Mouse (Mus musculus) cerebellum, adult 8-10 months (tissue): ENCODE results near the gene Hyal2.

ENCODE experiments used
- DNase-seq: peaks from one replicate; pipeline ENCODE4 v3.0.0; 2022

The Hyal2 gene

DNA sequence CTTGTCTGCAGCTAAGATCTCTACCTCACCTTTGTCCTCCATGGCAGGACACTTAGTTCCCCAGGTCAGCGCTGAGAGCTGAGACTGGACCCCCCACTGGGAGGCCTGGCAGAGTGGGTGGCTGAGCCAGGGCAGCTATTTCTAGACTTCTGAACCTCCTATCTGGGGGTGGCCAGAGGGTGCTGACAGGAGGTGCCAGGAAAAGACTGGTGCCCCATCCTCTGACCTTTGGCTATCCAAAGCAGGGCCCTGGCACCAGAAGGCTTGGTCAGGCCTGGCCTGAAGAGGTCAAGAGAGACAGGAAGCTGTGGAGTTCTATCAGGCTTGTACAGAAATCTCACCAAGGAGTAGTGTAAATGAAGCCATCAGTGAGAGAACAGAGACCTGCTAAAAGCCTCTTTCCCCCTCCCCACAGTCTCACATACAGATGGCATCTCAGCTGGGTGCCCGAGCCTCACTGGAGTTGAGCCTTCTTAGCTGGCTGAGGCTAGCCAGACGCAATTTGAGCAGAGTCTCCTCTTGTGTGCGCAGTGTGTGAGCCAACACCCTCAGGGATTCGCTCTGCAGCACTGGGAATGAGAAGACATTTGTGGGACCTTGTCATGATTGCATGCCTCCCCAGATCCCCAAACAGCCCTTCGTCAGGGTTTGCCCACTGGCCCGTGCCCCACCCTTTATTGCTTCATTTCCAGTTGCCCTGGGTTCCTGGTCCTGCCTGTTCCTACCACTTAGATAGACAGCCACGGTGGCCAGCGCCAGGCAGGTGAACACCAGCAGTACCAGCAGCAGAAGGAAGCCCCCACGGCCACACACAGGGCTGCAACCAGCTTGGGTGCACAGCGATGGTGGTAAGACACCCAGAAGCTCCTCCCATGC lies 25.6 kb downstream of the Hyal2 start:
- peak; percentile 84 for DNase-seq

DNA sequence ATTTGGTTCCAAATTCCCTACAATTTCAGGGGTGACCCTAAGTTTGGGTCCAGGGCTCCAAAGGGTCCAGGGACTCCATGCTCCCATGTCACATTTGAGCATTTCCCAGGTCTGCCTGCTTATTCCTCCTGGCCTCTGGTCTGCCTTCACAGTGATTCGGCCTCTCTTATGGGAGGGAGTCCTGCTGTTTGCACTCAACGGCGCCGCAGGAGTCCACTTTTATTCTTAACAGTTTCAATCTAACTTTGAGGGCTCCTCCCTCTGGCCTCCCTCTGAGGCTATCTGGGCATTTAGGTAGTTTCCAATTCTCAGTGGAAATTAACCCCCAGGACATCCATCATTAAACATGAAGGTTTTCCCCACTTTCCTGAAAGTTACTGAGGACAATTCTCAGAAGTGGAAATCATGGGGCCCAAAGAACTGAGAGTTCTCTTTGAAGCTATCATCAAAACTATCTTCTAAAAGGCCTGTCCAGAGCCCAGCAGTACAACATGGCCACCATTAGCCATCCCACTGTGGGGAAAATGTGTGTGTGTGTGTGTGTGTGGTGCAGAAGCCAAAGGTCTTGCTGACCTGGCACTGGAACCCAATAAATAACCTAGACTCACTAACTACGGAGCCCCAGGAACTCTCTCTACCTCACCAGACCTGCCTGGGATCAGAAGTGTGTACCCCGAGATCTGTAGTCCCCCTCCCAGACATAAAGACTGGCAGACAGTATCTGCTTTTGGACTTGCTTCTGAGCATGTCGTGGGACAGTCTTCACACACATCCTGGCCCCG lies 26.7 kb downstream of the Hyal2 start:
- no peak for DNase-seq

DNA sequence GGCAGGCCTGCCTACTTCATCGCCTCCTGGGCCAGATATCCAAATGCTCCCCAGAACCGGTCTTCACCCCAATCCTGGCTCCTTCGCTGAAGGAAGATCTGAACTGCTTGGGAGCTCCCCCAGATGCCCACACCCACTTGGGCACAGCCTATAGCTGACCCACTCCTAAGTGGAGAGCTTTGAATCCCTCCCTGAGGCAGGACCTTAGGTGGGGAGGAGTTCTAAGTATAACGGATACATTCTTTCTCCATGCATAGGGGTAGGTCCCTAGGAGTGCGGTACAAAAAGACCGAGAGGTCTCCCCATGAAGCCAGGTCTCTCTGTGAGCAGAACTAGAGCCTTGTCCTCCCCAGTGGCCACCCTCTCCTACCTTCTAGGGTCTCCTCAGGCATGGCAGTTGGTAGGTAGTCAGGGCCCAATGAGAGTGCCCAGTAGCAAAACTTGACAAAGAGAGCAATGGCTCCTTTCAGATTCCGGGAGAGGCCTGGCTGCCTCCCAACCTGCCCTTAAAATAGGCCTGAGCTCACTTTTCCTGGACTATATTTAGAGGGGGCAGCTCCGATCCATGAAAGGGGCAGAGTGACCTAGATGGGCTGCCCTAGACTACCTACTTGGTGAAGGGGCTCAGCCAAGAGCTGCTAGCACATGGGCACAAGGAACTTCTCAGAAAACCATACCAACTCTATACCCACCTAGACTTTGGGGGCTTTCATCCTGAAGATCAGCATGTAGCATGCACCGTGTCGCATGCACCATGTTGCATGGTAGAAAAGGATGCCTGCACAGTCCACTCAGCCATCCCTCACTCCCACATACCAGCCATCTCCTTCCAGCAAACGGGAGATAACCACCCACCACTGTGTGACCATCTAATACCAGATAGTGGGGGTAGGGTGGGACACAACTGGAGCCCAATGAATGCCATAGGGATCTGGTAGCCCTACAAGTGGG lies 29.1 kb downstream of the Hyal2 start:
- DNase-seq, result no peak

DNA sequence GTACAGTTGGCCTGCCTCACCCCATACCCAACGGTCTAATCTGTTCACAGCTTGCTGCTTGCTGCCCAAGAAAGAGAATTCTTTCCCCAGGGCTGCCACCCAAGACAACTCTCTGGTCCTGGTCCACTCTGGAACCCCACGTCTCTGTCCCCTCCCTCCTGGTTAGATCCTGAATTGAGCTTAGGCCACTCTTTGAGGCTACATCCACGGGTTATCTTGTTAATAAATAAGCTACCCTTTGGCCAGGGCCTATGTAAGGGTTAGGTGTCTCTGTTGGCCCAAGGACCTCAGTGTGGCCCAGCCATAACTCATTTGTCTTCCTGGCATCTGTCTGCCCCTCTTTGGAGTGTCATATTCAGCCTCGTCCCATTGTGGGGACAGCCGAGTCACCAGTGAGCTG lies 30.6 kb downstream of the Hyal2 start:
- no peak for DNase-seq

DNA sequence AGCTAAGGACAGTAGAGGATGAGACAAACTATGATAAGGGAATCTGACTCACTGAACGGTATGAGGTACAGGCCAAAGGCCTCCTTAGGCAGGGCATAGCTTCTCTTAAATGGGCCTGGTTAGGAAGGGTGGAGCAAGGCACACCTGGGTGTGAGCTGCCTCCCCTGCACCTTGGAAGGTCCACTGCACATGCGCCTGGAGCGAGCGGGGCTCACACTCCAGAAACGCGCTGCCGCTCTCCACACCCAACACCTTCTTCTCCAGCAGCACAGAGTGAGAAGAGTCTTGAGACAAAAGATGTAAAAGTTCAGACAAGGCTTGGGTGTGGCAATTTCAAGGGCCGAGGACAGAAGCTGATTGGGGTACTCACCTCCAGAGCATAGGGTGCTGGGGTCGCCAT lies 31.7 kb downstream of the Hyal2 start:
- DNase-seq, result no peak

DNA sequence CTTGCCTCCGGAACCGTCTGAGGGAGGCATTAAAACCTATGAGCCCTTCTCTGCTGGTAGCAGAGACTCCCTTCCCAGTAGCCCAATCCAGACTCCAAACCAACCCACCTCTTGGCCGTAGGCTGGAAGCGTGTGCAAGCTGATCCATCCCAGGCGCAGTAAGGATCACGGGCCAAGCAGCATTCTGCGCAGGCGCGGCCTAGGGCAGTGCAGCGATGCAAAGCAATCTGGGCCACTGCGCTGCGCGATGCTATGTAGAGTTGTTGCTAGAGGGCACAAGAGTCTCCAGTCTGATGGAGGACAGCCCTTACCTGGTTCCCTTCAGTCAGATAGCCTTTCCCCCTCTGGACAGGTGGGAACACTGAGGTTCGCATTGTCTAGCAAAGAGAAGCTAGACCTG lies 32.1 kb downstream of the Hyal2 start:
- no peak for DNase-seq

DNA sequence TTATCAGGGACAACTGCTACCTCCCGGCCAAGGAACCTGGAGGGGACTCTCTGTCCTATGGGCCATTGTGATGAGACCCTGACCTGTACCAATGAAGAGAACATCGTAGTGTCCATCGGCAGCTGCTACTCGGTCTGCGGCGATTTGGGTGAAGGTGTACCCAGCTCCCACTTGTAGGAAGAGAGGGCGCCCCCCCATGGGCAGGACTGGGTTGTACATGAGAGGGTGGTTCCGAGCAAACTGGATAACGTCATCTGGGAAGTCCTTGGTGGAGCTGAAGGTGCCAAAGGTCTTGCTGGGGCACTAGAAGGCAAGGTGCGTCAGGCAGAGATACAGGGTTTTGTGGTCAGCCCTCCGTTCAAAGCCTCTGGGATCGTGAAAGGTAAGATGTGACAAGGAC lies 33.0 kb downstream of the Hyal2 start:
- no peak for DNase-seq

DNA sequence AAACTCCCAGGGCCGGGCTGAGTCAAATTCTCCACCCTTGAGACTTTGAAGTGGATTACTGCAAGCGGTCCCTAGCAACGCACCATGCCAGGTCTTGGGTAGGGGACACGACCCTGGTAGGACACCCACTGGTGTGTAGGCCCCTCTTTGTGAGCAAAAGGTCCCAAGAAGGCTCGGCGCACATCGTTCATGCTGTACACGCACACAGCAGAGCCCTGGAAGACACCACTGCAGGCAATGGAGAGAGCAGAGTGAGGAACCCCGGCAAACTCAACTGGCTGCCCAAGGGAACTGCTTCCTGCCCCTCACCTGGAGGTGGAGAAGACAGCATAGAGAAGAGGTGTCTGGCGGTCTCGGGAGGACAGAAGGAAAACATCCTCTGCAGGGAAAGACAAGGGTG lies 33.5 kb downstream of the Hyal2 start:
- no peak for DNase-seq

DNA sequence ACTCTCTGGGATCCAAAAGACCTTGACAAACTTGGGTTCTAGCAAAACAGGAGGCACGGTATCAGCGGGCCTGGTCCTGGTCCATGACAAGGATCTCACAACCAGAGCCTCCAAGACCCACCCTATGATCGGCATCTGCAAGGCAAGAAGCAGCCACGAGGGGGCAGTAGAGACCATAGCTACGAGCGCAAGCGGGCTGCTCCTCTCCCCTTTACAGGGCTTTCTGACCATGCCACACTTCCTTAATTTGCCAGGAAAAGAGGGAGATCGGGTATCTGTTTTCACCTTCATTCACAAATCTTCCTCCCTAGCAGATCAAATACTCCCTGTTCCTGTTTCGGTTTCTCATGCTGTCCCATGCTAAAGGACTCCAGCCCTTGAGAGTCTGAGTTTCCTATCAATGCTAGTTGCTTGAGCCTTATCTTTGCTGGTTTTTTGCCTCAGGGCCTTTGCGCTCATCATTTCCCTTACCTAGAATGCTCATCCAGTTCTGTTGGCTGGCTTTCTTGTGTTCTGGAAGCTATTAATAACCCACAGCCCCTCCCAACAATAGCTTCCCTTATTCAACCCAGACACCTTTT lies 34.4 kb downstream of the Hyal2 start:
- peak; percentile 94 for DNase-seq

DNA sequence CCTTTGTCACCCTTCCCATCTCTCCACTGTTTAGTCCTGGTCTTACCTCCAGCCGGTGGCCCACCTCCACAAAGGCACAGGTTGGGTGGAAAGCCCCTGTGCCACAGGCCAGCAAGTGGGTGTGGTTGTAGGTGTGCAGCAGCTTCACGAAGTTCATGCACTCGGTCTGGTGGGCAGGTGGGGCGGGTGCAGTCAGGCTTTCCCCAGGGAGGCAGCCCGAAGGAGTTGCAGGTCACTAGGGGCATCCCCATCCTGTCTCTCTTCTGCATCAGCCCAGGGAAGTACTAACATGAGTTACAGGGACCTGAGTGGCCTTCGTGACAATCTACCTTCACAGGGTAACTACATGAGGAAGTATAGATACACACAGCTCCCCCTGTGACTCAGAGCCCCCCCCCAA lies 35.5 kb downstream of the Hyal2 start:
- no peak for DNase-seq

DNA sequence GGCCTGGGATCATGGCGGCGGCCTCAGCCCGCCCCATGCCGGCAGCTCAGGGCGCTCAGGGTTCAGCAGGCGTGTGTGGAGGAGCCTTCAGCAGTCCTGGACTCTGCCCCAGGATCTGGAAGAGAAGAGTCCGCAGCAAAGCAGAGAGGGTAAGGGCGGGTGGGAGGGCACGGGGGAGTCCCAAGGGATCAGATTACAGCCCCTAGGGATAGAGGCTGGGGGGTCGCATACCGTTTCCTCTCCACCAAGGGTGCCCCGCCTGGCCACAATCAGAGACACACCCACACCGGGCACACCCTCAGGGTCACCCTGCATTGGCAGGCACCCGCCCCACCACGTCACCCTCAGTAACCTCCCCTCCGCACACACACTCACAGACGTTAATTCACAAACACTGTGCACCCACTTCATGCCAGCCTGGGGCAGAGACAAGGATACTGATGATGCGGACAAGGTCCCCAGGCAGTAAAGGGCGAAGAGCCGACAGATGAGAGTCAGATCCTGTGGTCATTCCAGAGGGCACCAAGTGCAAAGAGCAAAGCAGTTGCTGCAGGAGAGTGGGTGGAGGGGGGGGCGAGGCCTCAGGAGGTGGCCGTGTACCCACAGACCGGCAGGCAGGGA lies 37.4 kb downstream of the Hyal2 start:
- DNase-seq, result no peak

DNA sequence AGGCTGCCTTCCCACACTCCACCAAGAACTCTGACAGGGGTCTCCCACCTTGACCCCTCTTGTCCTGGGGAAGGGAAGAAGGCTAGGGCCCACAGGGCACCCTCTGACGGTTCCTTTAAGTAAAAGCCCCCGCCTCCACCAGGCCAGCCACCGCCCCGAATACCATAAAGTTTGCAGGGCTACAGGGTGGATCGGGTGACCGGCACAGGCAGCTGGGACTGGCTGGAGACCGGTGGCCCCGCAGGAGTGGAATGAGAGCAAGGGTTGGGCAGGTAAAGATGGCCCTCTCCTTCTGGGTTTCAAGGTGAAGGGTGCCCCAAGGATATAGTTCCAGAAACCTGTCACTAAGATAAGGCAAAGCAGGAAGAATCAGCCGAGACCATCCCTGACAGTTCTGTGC lies 38.8 kb downstream of the Hyal2 start:
- DNase-seq, result no peak

DNA sequence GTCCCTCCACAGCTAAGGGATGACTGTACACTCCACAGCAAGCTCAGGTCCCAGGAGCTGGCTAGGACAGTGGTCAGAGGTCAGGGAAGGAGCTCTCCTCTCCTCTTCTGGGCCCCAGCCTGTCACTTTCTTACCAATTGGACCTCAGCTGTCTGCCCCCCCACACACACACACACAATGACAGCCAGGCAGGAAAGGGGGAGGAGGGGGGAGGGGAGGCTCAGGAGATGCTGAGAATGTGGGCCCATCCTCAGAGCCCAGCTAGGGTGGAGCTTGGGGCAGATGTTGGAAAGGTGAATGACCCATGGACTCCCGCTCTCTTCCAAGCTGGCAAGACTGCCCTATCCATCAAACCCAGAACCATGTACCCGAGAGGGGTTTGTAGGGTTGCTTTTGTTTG lies 39.3 kb downstream of the Hyal2 start:
- no peak for DNase-seq

DNA sequence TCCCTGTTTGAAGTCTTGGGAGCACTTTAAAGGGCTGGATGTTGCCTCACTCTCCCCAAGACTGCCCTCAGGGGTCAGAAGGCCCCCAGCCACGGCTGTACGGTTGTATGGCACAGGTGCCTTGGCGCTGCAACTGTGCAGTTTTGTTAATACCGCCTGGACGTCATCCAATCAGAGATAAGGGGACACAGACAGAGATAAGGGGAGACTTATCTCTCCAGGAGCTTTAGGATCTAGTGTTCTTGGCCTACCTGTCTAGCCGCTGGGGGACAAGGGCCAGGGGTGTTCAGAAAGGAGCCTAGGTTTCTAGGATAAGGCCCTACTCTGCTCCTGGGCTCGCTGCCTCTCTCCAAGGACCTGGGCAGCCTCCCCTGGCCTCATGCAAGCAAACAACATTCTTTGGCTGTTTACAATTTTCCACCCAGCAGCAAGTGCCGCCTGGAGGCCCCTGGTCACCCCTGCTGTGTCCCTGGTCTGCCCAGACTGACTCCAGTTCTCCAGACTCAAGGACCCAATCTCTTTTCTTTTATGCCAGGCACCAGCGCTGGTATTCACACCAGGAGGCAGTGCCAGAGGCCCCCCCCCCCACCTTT lies 40.0 kb downstream of the Hyal2 start:
- DNase-seq, result no peak

DNA sequence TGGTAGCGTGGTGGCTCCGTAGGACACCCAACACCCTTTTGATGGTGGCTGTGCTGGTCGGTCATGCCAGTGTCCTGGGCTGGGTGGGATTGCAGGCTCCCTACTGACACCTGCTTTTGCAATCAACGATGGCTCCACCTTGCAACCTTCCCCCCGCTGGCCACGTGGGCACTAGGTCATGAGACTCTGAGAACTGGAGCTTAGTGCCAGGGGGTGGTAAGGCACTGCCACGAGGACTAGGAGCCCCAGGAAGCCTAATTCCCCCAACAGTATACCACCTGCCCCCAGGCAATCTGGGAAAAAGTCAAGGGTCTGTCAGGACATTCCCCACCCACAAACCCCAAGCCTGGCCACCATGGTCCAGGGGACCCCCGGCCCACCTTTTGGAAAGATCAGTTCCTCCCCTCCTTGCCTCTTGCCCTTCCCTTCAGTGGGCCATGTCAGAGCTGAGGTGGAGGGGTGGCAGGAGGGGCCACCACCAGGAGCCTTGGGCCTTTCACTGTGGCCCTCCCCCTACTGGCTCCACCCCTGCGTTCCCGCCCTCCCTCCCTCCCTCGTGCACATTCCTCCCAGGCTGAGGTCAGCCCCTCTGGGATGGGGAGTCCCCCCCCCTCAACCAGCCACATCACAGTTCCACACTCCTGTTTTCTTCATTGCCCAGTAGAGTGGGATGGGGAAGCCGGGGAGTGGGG lies 41.1 kb downstream of the Hyal2 start, which contains the start of gene Sema3b:
Gene Sema3b (minus strand): TSS at position 489 of the 692 bp plus-strand sequence.
- DNase-seq, result no peak

DNA sequence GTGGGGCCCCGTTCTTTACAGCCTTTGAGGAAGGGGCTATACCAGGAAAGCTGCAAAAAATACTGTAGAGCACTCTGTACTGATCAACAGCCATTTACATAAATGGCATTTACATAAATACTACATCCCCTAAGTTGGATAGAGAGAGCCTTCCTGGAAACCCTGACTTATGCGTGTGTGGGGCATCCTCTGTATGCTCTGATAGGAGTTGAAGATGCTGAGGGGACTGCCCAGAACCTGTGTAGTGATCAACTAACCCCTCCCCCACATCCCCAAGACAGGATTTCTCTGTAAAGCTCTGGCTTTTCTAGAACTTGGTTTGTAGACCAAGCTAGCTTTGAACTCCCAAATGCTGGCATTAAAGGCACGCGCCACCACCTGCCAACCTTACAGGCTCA lies 41.7 kb downstream of the Hyal2 start:
- no peak for DNase-seq

DNA sequence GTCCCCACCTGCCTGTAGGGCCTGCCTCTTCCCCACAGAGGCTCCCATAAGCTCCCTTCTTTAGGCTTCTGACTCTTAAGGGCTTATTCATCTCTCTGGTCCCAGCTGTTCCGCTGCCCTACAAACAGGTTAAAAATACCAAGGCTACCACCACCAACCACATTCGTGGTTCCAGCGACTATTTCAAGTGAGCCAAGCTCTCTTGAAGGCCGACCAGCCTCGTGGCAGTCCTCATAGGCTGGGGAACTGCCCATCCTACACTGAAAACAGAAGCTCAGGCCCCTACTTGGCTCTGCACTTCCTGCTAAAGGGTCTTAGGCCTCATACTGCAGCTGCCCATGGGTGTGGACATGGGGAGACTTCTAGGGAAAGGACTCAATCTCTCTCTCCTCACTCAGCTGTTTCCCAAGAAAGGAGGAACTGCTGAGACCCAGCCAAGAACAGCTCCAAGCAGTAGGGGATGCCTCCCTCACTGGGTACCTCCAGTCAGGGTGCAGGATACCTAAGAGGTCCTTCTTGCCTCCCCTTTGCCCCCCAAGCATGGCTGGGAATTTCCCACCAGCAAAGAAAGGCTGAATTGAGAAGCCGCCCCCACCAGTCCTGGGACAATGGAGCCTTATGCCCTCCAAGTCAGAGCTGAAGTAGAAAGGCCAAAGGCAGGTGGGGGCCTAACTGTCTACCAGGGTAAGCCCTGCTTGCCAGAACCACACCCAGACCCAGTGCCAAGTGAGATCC lies 43.9 kb downstream of the Hyal2 start:
- no peak for DNase-seq

DNA sequence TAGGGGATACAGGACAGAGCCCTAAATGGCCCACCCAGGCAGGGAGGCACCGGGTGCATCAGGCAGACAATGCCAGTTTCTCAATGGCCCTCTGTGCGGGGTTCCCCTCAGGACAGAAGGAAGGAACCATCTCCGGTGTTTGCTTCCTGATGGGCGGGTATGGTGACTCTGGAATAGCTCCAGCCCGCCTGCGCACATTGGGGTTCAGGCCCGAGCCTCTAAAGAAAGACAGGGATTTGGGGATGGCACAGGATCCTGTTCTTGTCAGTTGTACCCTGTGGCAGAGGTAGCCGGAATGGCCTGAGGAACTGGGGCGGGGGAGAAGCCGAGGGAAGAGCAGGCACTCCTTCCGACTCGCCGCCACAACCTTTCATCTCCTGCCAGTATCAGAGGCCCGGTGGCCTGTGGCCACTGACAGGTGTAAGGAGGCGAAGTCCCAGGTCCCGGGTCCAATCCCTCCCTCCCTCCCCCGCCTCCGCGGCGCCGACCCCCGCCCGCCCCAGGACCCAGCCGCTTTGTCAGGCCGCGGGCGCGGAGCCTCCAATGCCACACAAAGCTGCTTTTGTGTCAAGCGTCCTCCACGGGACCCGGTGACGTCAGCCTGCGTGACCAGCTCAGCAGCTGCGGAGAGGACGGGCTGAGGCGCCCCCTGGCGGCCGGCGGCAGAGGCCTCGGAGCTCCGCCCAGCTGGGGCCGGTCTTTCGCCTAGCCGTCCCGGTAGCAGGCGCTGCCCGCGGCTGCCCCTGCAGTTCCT lies 44.6 kb downstream of the Hyal2 start:
- peak; percentile 99 for DNase-seq

DNA sequence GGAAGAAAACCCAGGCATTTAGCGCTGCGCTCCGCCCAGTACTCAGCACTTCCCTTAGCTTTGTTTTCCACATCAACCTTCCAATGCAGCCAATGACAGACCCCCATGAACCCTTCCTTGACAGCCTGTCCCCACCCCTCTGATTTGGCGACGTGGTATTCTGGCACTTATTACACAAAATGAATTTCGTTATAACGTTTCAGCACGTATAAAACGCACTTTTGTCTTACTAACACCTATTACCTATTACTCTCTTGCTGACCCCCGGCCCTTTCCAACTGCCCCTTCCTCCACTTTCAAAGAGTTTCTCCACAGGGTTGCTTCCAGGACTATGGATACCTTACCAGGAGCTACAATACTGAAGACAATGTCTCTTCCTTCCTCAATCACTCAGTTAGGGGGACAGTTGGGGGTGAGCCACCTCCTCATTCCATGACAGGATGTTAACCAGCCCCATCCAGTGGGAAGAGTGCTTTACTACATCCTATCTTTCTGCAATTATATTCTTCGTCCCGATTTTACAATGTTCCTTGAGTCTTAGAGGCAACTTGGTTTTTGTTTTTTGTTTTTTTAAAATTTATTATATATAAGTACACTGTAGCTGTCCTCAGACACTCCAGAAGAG lies 45.3 kb downstream of the Hyal2 start:
- DNase-seq, result no peak
